Mouse (Mus musculus) G1E (cell line): Measurements from ENCODE around the gene Prkg2. TPM values are rescaled to one million over a fixed set of nuclear protein-coding genes. Genes with fewer than 3 reads are reported as not detected.

ENCODE experiments used
- ATAC-seq: 2 replicates; pipeline ENCODE4 v1.8.0; 2016; ENCODE audit warnings: mild to moderate bottlenecking; ENCODE audit not compliant: insufficient number of reproducible peaks, poor library complexity, low FRiP score, severe bottlenecking; ENCODE audit errors: extremely low read depth
- DNase-seq: peaks from one replicate; pipeline ENCODE4 v3.0.0; 2012; ENCODE audit warnings: low spot score
- H3K27me3 ChIP-seq: 2 replicates; pipeline ENCODE4 v1.6.1; 2012; ENCODE audit warnings: mild to moderate bottlenecking, low read length, inconsistent platforms; ENCODE audit not compliant: insufficient read depth
- H3K36me3 ChIP-seq: replicated peaks from 2 replicates; pipeline ENCODE3; 2012; ENCODE audit warnings: mild to moderate bottlenecking, inconsistent platforms
- H3K4me1 ChIP-seq: 2 replicates; pipeline ENCODE4 v1.6.1; 2012; ENCODE audit warnings: low read depth, low read length, inconsistent platforms, mixed read lengths; ENCODE audit not compliant: insufficient read depth
- H3K4me3 ChIP-seq: 2 replicates; pipeline ENCODE4 v1.5.1; 2012; ENCODE audit warnings: low read depth, mild to moderate bottlenecking, inconsistent platforms, low read length, moderate library complexity, mixed read lengths
- H3K9me3 ChIP-seq: replicated peaks from 2 replicates; pipeline ENCODE4 v1.6.1; 2012; ENCODE audit warnings: inconsistent platforms
- CTCF ChIP-seq: IDR thresholded peaks from 2 replicates; pipeline ENCODE4 v1.5.1; 2012; ENCODE audit warnings: low read depth, low read length, inconsistent platforms, mixed read lengths
- GATA1 ChIP-seq: IDR thresholded peaks from 2 replicates; pipeline ENCODE4 v1.6.1; 2012; ENCODE audit warnings: borderline replicate concordance, low read length, inconsistent platforms, mixed read lengths
- GATA2 ChIP-seq: IDR thresholded peaks from 2 replicates; pipeline ENCODE4 v1.6.1; 2012; ENCODE audit warnings: low read depth, low read length, inconsistent platforms, borderline replicate concordance
- POLR2AphosphoS5 ChIP-seq: IDR thresholded peaks from 2 replicates; pipeline ENCODE4 v1.6.1; 2012; ENCODE audit warnings: low read depth, low read length, inconsistent platforms; ENCODE audit not compliant: insufficient replicate concordance
- TAL1 ChIP-seq: conservative IDR thresholded peaks from 2 replicates; pipeline ENCODE4 v1.6.1; 2012; ENCODE audit warnings: low read depth, low read length, inconsistent platforms, mixed read lengths
- polyA plus RNA-seq: library from polyadenylated mRNA; stranded (reverse); fragments of >175 nt; gene quantifications from 2 replicates; pipeline ENCODE4 v1.2.3, GENCODE M21; 2012
- total RNA-seq, 2 experiments: library from RNA; stranded (forward) in 1 of 2; stranded (reverse) in 1 of 2; fragments of 200-1000 nt in 1 of 2; fragments of >200 nt in 1 of 2; fragmentation: Nextera tagmentation in 1 of 2; gene quantifications; 2 replicates each; pipeline ENCODE4 v1.2.3; 2014 to 2017

Gene Prkg2
- total and polyA plus RNA-seq, 3 experiments, result 0.11 TPM; not detected in 2

GRCm38 (mm10) chr5:98936650-98937049 lies 100.5 kb downstream of the Prkg2 start:
- no peak for ATAC-seq
- no peak for DNase-seq
- Histone ChIP-seq H3K27me3 (no peaks in the 10 kb centered on the region), H3K4me3 (no peak overlapping the region), H3K9me3 (peaks cover 35% of the 10 kb centered on the region), H3K4me1 (no peaks in the 10 kb centered on the region), H3K36me3 (no peaks in the 10 kb centered on the region)
- TF ChIP-seq GATA2 (no peak), CTCF (no peak), GATA1 (no peak), POLR2AphosphoS5 (no peak), TAL1 (no peak)

GRCm38 (mm10) chr5:98935930-98936329 lies 101.2 kb downstream of the Prkg2 start:
- no peak overlapping the region for H3K4me3 ChIP-seq
- peaks cover 33% of the 10 kb centered on the region for H3K9me3 ChIP-seq
- no peaks in the 10 kb centered on the region for H3K4me1 ChIP-seq
- no peaks in the 10 kb centered on the region for H3K27me3 ChIP-seq
- DNase-seq (no peak), ATAC-seq (no peak)
- no peaks in the 10 kb centered on the region for H3K36me3 ChIP-seq
- TF ChIP-seq GATA2 (no peak), POLR2AphosphoS5 (no peak), TAL1 (no peak), CTCF (no peak), GATA1 (no peak)

DNA sequence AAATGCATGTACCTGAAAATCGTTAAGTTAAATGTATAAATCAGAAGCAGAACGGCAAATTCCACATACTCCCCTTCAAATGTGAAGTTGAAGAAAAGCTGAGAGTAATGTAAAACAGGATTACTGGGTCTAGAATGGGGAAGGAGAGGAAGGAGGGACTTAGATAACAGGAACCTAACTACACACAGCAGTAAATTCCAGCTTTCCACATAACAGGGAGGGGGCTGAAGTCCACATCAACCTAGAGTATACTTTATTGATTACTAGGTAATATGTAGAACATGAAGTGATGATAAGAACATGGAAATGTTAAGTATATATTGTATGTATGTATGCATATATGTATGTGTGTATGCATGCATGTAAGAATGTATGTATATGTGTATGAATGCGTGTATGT lies 114.2 kb downstream of the Prkg2 start:
- TF ChIP-seq GATA1 (no peak), CTCF (no peak), POLR2AphosphoS5 (no peak), GATA2 (no peak), TAL1 (no peak)
- DNase-seq, result no peak
- H3K27me3 ChIP-seq, result no peaks in the 10 kb centered on the region
- H3K36me3 ChIP-seq, result no peaks in the 10 kb centered on the region
- peaks cover 21% of the 10 kb centered on the region for H3K9me3 ChIP-seq
- ATAC-seq, result no peak
- H3K4me1 ChIP-seq, result no peaks in the 10 kb centered on the region
- H3K4me3 ChIP-seq, result no peak overlapping the region

DNA sequence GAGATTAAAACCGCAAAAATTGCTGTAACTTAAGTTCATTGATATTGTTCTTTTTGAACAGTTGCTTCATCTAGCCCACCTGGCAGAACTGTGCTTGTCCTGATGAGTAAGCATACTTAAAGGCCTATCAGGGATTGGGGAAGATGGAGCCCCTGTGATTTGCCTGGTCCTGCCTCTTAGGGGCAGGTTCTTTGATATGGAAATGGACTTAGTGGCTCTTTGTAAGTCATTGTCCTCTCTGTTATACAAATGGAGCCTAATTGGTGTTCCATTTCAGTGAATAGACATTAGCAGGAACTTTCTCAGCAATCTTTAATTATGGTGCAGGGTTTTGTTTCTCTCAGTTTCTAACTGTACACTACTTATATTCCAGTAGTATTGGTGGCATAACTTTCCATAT lies 115.5 kb downstream of the Prkg2 start:
- no peak for DNase-seq
- TF ChIP-seq POLR2AphosphoS5 (no peak), CTCF (no peak)
- H3K4me1 ChIP-seq, result no peaks in the 10 kb centered on the region
- peaks cover 24% of the 10 kb centered on the region for H3K9me3 ChIP-seq
- ATAC-seq, result no peak
- H3K27me3 ChIP-seq, result no peaks in the 10 kb centered on the region
- H3K36me3 ChIP-seq, result no peaks in the 10 kb centered on the region
- no peak overlapping the region for H3K4me3 ChIP-seq

DNA sequence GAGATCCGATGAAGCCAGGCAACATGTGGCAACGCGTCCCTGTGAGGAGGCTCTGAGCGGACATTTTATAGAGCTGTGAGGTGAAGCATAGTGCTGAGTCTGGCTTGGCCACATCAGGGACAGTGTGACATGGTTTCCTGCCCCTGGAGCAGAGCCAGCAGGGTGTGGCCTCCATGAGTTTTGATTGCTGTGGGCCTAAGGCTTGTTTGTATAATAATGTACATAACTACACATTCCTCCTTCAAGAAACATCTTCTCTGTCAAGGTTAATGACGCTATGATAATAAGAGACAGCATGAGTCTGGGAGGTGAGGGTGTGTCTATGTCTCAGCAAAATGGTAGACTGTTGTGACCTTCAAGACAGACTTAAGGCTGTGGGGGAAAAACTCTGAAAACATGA lies 118.4 kb downstream of the Prkg2 start:
- Histone ChIP-seq H3K36me3 (no peaks in the 10 kb centered on the region), H3K4me1 (no peaks in the 10 kb centered on the region), H3K4me3 (no peak overlapping the region), H3K9me3 (peaks cover 17% of the 10 kb centered on the region), H3K27me3 (no peaks in the 10 kb centered on the region)
- ATAC-seq, result no peak
- no peak for DNase-seq
- TF ChIP-seq TAL1, result no peak
- no peak for TF ChIP-seq CTCF

DNA sequence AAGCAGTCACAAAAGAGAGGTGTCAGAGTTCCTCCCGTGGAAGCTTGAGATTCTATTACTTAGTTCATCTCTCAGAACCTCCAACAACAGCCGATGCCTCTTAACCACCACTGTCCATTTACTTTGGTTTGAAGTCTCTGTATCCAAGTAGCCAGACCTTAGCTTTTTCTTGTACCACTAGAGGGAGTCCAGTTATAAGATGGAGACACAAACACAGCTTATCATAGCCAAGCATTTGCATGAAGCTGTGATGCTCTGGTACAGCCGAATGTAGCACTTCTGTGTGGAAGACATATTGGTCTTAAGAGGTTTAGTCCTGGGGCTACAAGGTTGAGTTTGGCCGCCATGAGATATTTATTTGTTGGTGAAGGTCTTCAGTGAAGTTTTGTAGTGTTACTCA lies 134.8 kb downstream of the Prkg2 start:
- Histone ChIP-seq H3K4me1 (no peaks in the 10 kb centered on the region), H3K4me3 (no peak overlapping the region), H3K36me3 (no peaks in the 10 kb centered on the region), H3K9me3 (peaks cover 12% of the 10 kb centered on the region), H3K27me3 (no peaks in the 10 kb centered on the region)
- DNase-seq, result no peak
- no peak for ATAC-seq
- TF ChIP-seq POLR2AphosphoS5, result no peak
- TF ChIP-seq TAL1, result no peak
- no peak for TF ChIP-seq GATA2
- no peak for TF ChIP-seq CTCF
- TF ChIP-seq GATA1, result no peak

GRCm38 (mm10) chr5:98900926-98901325 lies 136.2 kb downstream of the Prkg2 start:
- no peaks in the 10 kb centered on the region for H3K27me3 ChIP-seq
- no peak for ATAC-seq

More at GRCm38 (mm10) chr5:98900926-98901325, 136.2 kb downstream of the Prkg2 start:
- no peak overlapping the region for H3K4me3 ChIP-seq
- H3K36me3 ChIP-seq, result no peaks in the 10 kb centered on the region
- H3K9me3 ChIP-seq, result peaks cover 12% of the 10 kb centered on the region
- no peak for TF ChIP-seq GATA2
- no peak for TF ChIP-seq CTCF
- TF ChIP-seq POLR2AphosphoS5, result no peak
- TF ChIP-seq TAL1, result no peak
- TF ChIP-seq GATA1, result no peak
- no peaks in the 10 kb centered on the region for H3K4me1 ChIP-seq
- no peak for DNase-seq
